Mouse (Mus musculus) liver, postnatal 0 days (tissue): ENCODE results near the gene Scamp3.

Source experiments
- CTCF ChIP-seq: sonication (generic); IDR thresholded peaks from 2 replicates; pipeline ENCODE4 v1.5.1; 2016; ENCODE audit warnings: antibody characterized with exemption, low read depth
- EP300 ChIP-seq: IDR thresholded peaks from 2 replicates; pipeline ENCODE4 v1.6.1; 2016; ENCODE audit warnings: antibody characterized with exemption, low read depth, mild to moderate bottlenecking

DNA sequence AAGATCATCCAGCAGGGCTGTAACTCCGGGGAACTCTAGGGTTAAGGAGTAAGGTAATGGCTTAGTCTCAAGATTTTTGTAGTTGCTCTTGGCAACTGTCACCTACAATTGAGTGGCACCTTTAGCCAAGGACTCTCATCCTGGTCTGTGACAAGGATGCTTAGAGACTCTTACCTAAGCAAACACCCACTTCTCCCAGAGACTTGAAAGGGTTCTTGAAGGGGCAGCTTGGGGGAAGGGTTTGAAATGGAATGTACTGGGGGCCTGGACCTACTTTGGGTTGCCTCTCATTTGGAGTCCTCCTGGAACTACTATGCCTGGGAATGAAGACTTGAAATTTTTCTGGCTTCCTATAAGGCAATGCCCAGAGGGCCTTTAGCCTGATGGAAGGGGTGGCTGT, 41.0 kb downstream of the Scamp3 start:
- no peak for TF ChIP-seq EP300
- no peak for TF ChIP-seq CTCF
